Mouse (Mus musculus) G1E (cell line): ENCODE results near the gene Casp7.

ENCODE experiments used
- CTCF ChIP-seq: IDR thresholded peaks from 2 replicates; pipeline ENCODE4 v1.5.1; 2012; ENCODE audit warnings: low read depth, low read length, inconsistent platforms, mixed read lengths
- TAL1 ChIP-seq: conservative IDR thresholded peaks from 2 replicates; pipeline ENCODE4 v1.6.1; 2012; ENCODE audit warnings: low read depth, low read length, inconsistent platforms, mixed read lengths

DNA sequence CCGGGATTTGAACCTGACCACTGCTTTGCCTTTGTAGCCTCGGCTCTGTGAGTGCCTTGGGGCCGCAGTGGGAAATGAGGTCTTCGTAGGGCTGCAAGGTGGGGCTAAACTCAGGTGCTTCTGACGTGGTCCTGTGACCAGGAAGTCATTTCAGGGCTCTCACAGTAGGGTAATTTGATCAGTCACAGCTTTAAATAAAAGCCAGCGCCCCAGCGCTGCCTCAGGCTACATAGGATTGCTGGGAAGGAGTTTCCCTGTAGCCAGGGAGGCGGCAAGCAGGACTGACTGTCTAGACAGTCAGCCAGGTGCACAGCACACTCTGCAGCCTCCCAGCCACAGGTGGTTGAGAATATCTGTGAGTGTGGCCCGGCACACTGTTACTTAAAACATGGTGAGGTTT is 22.5 kb downstream of the Casp7 start:
- TF ChIP-seq CTCF (no peak), TAL1 (no peak)
